Mouse (Mus musculus): ENCODE measurements around the gene Arpc5l. TPM values are rescaled to one million over a fixed set of nuclear protein-coding genes. Genes with fewer than 3 reads are reported as not detected.

The Arpc5l gene
- polyA plus RNA-seq, 1 experiment from 2014 or later, result 150 TPM

- Histone ChIP-seq H3K4me1 (replicated peaks; ENCODE audit: control insufficient read depth, insufficient read depth, low read length) (no peaks in the 10 kb centered on the region; the same call in 1 of the 2 replicates), H3K27me3 (replicated peaks; ENCODE audit: control insufficient read depth, insufficient read depth, low read length) (no peaks in the 10 kb centered on the region), H3K9ac (replicated peaks; ENCODE audit: low read depth, low read length) (no peak overlapping the region), H3K4me3 (replicated peaks; ENCODE audit: low read length) (no peak overlapping the region), H3K9me3 (ENCODE audit: control insufficient read depth, low read length) (no peaks in the 10 kb centered on the region), H3K27ac (ENCODE audit: low read length) (no peak overlapping the region), H3K36me3 (ENCODE audit: control insufficient read depth, insufficient read depth) (no peaks in the 10 kb centered on the region), H3K4me2 (ENCODE audit: low read length) (no peak overlapping the region)
- ATAC-seq, result no peak
- 38% methylated on average over 4 of the region's 4 CpGs for WGBS
Measured at GRCm38 (mm10) chr2:38992452-38992851, 12.7 kb upstream of the Arpc5l start.

GRCm38 (mm10) chr2:38997386-38998374 lies 7.5 kb upstream of the Arpc5l start, which contains the start of gene Wdr38:
Wdr38 (plus strand) TSS chr2:38997476.
- WGBS, result 16% methylated on average over 33 of the region's 33 CpGs
- peak; percentile 94 for ATAC-seq
- no peaks in the 10 kb centered on the region for H3K9me3 ChIP-seq (ENCODE audit: control insufficient read depth, low read length)

GRCm38 (mm10) chr2:38999381-38999780 lies 5.8 kb upstream of the Arpc5l start:
- Histone ChIP-seq H3K4me1 (replicated peaks; ENCODE audit: control insufficient read depth, insufficient read depth, low read length) (peaks cover 25% of the 10 kb centered on the region), H3K9ac (replicated peaks; ENCODE audit: low read depth, low read length) (no peak overlapping the region), H3K4me3 (replicated peaks; ENCODE audit: low read length) (no peak overlapping the region), H3K9me3 (ENCODE audit: control insufficient read depth, low read length) (no peaks in the 10 kb centered on the region), H3K27ac (ENCODE audit: low read length) (no peak overlapping the region), H3K36me3 (ENCODE audit: control insufficient read depth, insufficient read depth) (peaks cover 18% of the 10 kb centered on the region), H3K4me2 (ENCODE audit: low read length) (no peak overlapping the region), H3K27me3 (replicated peaks; ENCODE audit: control insufficient read depth, insufficient read depth, low read length) (no peaks in the 10 kb centered on the region)
- 54% methylated on average over 4 of the region's 4 CpGs for WGBS
- no peak for ATAC-seq

More at GRCm38 (mm10) chr2:38997386-38998374, 7.5 kb upstream of the Arpc5l start, which contains the start of gene Wdr38:
- Histone ChIP-seq H3K36me3 (ENCODE audit: control insufficient read depth, insufficient read depth) (peaks cover 18% of the 10 kb centered on the region), H3K9ac (replicated peaks; ENCODE audit: low read depth, low read length) (peak within 1 kb of the TSS; percentile 38), H3K27ac (ENCODE audit: low read length) (no peak within 1 kb of the TSS), H3K4me1 (replicated peaks; ENCODE audit: control insufficient read depth, insufficient read depth, low read length) (peaks cover 8% of the 10 kb centered on the region), H3K4me2 (ENCODE audit: low read length) (peak within 1 kb of the TSS; percentile 52), H3K4me3 (replicated peaks; ENCODE audit: low read length) (peak within 1 kb of the TSS; percentile 43), H3K27me3 (replicated peaks; ENCODE audit: control insufficient read depth, insufficient read depth, low read length) (no peaks in the 10 kb centered on the region)

DNA sequence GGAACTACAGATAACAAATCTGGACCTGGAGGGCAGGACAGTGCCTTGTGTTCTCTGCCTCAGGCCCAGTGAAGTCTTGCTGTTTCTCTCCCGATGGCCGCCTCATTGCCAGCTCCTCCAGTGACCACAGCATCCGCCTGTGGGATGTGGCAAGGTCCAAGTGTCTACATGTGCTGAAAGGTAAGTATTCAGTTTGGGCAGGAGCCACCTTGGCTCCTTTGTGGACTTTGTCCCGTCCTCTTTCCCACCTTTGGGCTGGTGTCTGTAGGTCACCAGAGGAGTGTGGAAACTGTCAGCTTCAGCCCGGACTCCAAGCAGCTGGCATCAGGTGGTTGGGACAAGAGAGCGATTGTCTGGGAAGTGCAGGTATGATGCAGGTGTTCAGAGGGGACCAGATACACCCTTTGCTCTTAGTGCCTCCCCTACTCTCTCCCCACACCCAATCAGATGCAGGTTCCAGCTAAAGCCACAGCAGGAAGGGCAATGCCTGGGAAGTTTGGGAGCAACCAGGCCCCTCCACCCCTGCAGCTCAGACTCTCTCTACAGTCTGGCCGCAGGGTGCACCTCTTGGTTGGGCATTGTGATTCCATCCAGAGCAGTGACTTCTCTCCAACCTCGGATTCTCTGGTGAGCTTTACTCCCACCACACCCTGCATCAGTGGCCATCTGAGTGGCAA lies 5.1 kb upstream of the Arpc5l start:
- H3K9ac ChIP-seq (replicated peaks; ENCODE audit: low read depth, low read length), result no peak overlapping the region
- no peaks in the 10 kb centered on the region for H3K9me3 ChIP-seq (ENCODE audit: control insufficient read depth, low read length)
- H3K4me1 ChIP-seq (replicated peaks; ENCODE audit: control insufficient read depth, insufficient read depth, low read length), result peaks cover 25% of the 10 kb centered on the region
- peaks cover 18% of the 10 kb centered on the region for H3K36me3 ChIP-seq (ENCODE audit: control insufficient read depth, insufficient read depth)
- H3K27ac ChIP-seq (ENCODE audit: low read length), result no peak overlapping the region
- ATAC-seq, result no peak
- no peak overlapping the region for H3K4me2 ChIP-seq (ENCODE audit: low read length)
- H3K27me3 ChIP-seq (replicated peaks; ENCODE audit: control insufficient read depth, insufficient read depth, low read length), result no peaks in the 10 kb centered on the region
- 69% methylated on average over 8 of the region's 8 CpGs for WGBS
- H3K4me3 ChIP-seq (replicated peaks; ENCODE audit: low read length), result no peak overlapping the region

GRCm38 (mm10) chr2:39000587-39000919 lies 4.6 kb upstream of the Arpc5l start:
- peaks cover 18% of the 10 kb centered on the region for H3K36me3 ChIP-seq (ENCODE audit: control insufficient read depth, insufficient read depth)
- peaks cover 25% of the 10 kb centered on the region for H3K4me1 ChIP-seq (replicated peaks; ENCODE audit: control insufficient read depth, insufficient read depth, low read length)
- no peaks in the 10 kb centered on the region for H3K27me3 ChIP-seq (replicated peaks; ENCODE audit: control insufficient read depth, insufficient read depth, low read length)
- H3K4me2 ChIP-seq (ENCODE audit: low read length), result no peak overlapping the region
- H3K9me3 ChIP-seq (ENCODE audit: control insufficient read depth, low read length), result no peaks in the 10 kb centered on the region
- no peak overlapping the region for H3K4me3 ChIP-seq (replicated peaks; ENCODE audit: low read length)
- H3K9ac ChIP-seq (replicated peaks; ENCODE audit: low read depth, low read length), result no peak overlapping the region
- H3K27ac ChIP-seq (ENCODE audit: low read length), result no peak overlapping the region
- ATAC-seq, result no peak
- WGBS, result 84% methylated on average over 4 of the region's 4 CpGs

DNA sequence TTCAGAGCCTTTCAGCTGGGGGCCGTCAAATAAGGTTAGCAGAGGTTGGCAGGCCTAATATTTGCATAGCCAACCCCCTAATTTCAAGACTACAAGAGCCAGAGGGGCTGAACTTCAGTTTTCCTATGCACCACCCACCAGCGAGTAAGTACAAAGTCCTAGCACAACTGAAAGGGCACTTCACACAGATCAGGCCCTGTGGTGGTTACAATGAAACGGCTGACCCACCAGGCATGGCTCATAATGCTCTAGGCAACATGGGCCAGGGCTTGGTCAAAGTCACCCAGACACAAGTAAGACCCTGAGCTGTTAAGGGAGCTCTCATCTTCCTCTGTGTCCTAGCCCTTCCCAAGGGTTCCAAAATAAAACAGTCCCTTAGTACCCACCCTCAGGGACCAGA lies 3.3 kb upstream of the Arpc5l start:
- H3K27ac ChIP-seq (ENCODE audit: low read length), result no peak overlapping the region
- 85% methylated on average over 3 of the region's 3 CpGs for WGBS
- H3K9me3 ChIP-seq (ENCODE audit: control insufficient read depth, low read length), result no peaks in the 10 kb centered on the region
- H3K9ac ChIP-seq (replicated peaks; ENCODE audit: low read depth, low read length), result no peak overlapping the region
- no peaks in the 10 kb centered on the region for H3K27me3 ChIP-seq (replicated peaks; ENCODE audit: control insufficient read depth, insufficient read depth, low read length)
- no peak overlapping the region for H3K4me3 ChIP-seq (replicated peaks; ENCODE audit: low read length)
- peaks cover 34% of the 10 kb centered on the region for H3K4me1 ChIP-seq (replicated peaks; ENCODE audit: control insufficient read depth, insufficient read depth, low read length)
- H3K4me2 ChIP-seq (ENCODE audit: low read length), result no peak overlapping the region
- H3K36me3 ChIP-seq (ENCODE audit: control insufficient read depth, insufficient read depth), result peaks cover 18% of the 10 kb centered on the region
- no peak for ATAC-seq

- Histone ChIP-seq H3K27ac (ENCODE audit: low read length) (no peak overlapping the region), H3K4me3 (replicated peaks; ENCODE audit: low read length) (0 out of 2 replicates have a peak overlapping the region, but pooled peaks have one; percentile 6), H3K4me1 (replicated peaks; ENCODE audit: control insufficient read depth, insufficient read depth, low read length) (peaks cover 34% of the 10 kb centered on the region), H3K36me3 (ENCODE audit: control insufficient read depth, insufficient read depth) (peaks cover 18% of the 10 kb centered on the region), H3K9me3 (ENCODE audit: control insufficient read depth, low read length) (no peaks in the 10 kb centered on the region), H3K9ac (replicated peaks; ENCODE audit: low read depth, low read length) (no peak overlapping the region), H3K4me2 (ENCODE audit: low read length) (peak overlapping the region; percentile 21), H3K27me3 (replicated peaks; ENCODE audit: control insufficient read depth, insufficient read depth, low read length) (no peaks in the 10 kb centered on the region)
- ATAC-seq, result no peak
- WGBS, result 53% methylated on average over 8 of the region's 8 CpGs
Measured at GRCm38 (mm10) chr2:39003106-39003505, 2.0 kb upstream of the Arpc5l start.

DNA sequence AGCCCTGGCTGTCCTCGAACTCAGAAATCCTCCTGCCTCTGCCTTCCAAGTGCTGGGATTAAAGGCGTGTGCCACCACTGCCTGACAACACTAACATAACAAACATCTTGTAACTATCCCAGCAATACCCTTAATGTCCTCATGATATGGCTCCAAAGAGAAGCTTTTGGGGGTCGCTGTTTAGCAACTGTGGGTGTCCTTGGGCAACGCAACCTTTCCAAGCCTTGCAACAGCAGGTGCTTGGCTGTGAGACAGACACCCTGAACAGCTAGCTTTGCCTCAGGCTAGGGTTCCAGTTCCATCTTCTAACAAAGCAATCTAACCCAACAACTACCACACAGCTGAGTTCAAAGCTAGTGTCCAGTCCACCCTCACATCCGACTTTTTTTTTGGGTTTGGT lies 1.6 kb upstream of the Arpc5l start:
- ATAC-seq, result no peak
- no peaks in the 10 kb centered on the region for H3K27me3 ChIP-seq (replicated peaks; ENCODE audit: control insufficient read depth, insufficient read depth, low read length)
- H3K36me3 ChIP-seq (ENCODE audit: control insufficient read depth, insufficient read depth), result peaks cover 18% of the 10 kb centered on the region
- H3K4me3 ChIP-seq (replicated peaks; ENCODE audit: low read length), result peak overlapping the region; percentile 92
- H3K9ac ChIP-seq (replicated peaks; ENCODE audit: low read depth, low read length), result no peak overlapping the region
- 75% methylated on average over 5 of the region's 5 CpGs for WGBS
- H3K9me3 ChIP-seq (ENCODE audit: control insufficient read depth, low read length), result no peaks in the 10 kb centered on the region
- H3K4me2 ChIP-seq (ENCODE audit: low read length), result peak overlapping the region; percentile 83
- H3K27ac ChIP-seq (ENCODE audit: low read length), result no peak overlapping the region
- H3K4me1 ChIP-seq (replicated peaks; ENCODE audit: control insufficient read depth, insufficient read depth, low read length), result peaks cover 33% of the 10 kb centered on the region

DNA sequence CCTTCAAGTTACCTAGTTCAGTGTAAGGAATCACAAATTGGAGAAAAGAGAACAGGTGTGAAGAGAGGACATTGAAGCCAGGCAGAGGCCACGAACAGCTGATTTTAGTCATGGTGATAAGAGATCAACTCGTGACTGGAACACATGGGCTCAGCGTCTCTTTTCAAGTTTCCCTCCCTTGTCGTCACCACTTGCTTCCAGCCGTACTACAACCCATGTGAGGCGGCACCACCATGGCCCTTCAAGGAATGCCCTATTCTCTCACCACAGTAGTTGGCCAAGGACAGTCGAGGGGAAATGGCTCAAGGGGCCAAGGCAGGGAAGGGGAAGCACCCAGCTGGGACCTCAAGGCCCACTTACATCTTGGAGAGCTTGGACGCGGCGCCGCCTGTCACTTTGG lies 776 bp upstream of the Arpc5l start:
- H3K4me2 ChIP-seq (ENCODE audit: low read length), result peak overlapping the region; percentile 83
- peaks cover 18% of the 10 kb centered on the region for H3K36me3 ChIP-seq (ENCODE audit: control insufficient read depth, insufficient read depth)
- no peak for ATAC-seq
- peak overlapping the region; percentile 92 for H3K4me3 ChIP-seq (replicated peaks; ENCODE audit: low read length)
- peak overlapping the region; percentile 82 for H3K9ac ChIP-seq (replicated peaks; ENCODE audit: low read depth, low read length)
- no peaks in the 10 kb centered on the region for H3K9me3 ChIP-seq (ENCODE audit: control insufficient read depth, low read length)
- WGBS, result under 1% methylated on average over 11 of the region's 11 CpGs
- H3K27ac ChIP-seq (ENCODE audit: low read length), result peak overlapping the region; percentile 75
- H3K27me3 ChIP-seq (replicated peaks; ENCODE audit: control insufficient read depth, insufficient read depth, low read length), result no peaks in the 10 kb centered on the region
- peaks cover 41% of the 10 kb centered on the region for H3K4me1 ChIP-seq (replicated peaks; ENCODE audit: control insufficient read depth, insufficient read depth, low read length)
